Mouse (Mus musculus) megakaryocyte, adult 5-6 weeks (primary cell): Measurements from ENCODE around the gene Pip4k2c. TPM values are rescaled to one million over a fixed set of nuclear protein-coding genes. Genes with fewer than 3 reads are reported as not detected.
A peak's percentile ranks its signal among the peaks of the same experiment; 100 is the strongest.
"Not testable (repeated sequence)": the region's sequence is repeated elsewhere in the genome, so short reads cannot be mapped to it uniquely, and the experiment has no call there.

Experiments
- ATAC-seq: 2 replicates; pipeline ENCODE4 v1.8.0; 2016; ENCODE audit warnings: mild to moderate bottlenecking, inconsistent platforms; ENCODE audit not compliant: poor library complexity, severe bottlenecking
- total RNA-seq, 2 experiments: library from RNA; stranded (forward) in 1 of 2; stranded (reverse) in 1 of 2; fragments of 153-499, 151-499 nt in 1 of 2; fragments of 221-1000, 200-1000 nt in 1 of 2; gene quantifications; 2 replicates each; pipeline versions ENCODE4 v1.2.3 to v1.2.4; 2015 to 2017

Gene Pip4k2c
- total RNA-seq, 2 experiments from 2014 or later = 12.0 to 13.2 TPM

GRCm38 (mm10) chr10:127210961-127211405 lies 402 bp downstream of the Pip4k2c start:
- ATAC-seq = peak; percentile 47

- no peak for ATAC-seq
Measured at GRCm38 (mm10) chr10:127209928-127210570, 1.3 kb downstream of the Pip4k2c start.

- no peak for ATAC-seq
Measured at GRCm38 (mm10) chr10:127208921-127209320, 2.5 kb downstream of the Pip4k2c start.

- ATAC-seq = no peak
Measured at GRCm38 (mm10) chr10:127205373-127205772, 6.0 kb downstream of the Pip4k2c start.

- ATAC-seq = no peak
Measured at GRCm38 (mm10) chr10:127204589-127204988, 6.8 kb downstream of the Pip4k2c start.

- no peak for ATAC-seq
Measured at GRCm38 (mm10) chr10:127203106-127203505, 8.3 kb downstream of the Pip4k2c start.

- no peak for ATAC-seq
Measured at GRCm38 (mm10) chr10:127200279-127200678, 11.1 kb downstream of the Pip4k2c start.

GRCm38 (mm10) chr10:127199474-127199873 lies 11.9 kb downstream of the Pip4k2c start:
- ATAC-seq = no peak

GRCm38 (mm10) chr10:127199068-127199467 lies 12.3 kb downstream of the Pip4k2c start:
- no peak for ATAC-seq

- ATAC-seq = no peak
Measured at GRCm38 (mm10) chr10:127198492-127198891, 12.9 kb downstream of the Pip4k2c start.

GRCm38 (mm10) chr10:127197505-127198110 lies 13.8 kb downstream of the Pip4k2c start:
- ATAC-seq = no peak

GRCm38 (mm10) chr10:127197104-127197503 lies 14.3 kb downstream of the Pip4k2c start:
- no peak for ATAC-seq

GRCm38 (mm10) chr10:127196392-127196791 lies 15.0 kb downstream of the Pip4k2c start:
- ATAC-seq = no peak

- ATAC-seq = peak; percentile 18
Measured at GRCm38 (mm10) chr10:127195328-127196129, 15.9 kb downstream of the Pip4k2c start, which contains the start of gene Dtx3. TSS of gene Dtx3 (minus strand) at chr10:127195728.

- ATAC-seq = peak; percentile 55
Measured at GRCm38 (mm10) chr10:127194428-127195327, 16.7 kb downstream of the Pip4k2c start.

GRCm38 (mm10) chr10:127193011-127193410 lies 18.4 kb downstream of the Pip4k2c start:
- ATAC-seq = no peak

GRCm38 (mm10) chr10:127192057-127192328 lies 19.4 kb downstream of the Pip4k2c start:
- ATAC-seq = not testable (repeated sequence)

- ATAC-seq = no peak
Measured at GRCm38 (mm10) chr10:127191191-127192056, 20.0 kb downstream of the Pip4k2c start.

- ATAC-seq = no peak
Measured at GRCm38 (mm10) chr10:127190398-127191190, 20.8 kb downstream of the Pip4k2c start.
